Mouse (Mus musculus) embryonic facial prominence, embryonic 10.5 days (tissue): ENCODE results near the gene Sox8. TPM values are rescaled to one million over a fixed set of nuclear protein-coding genes. Genes with fewer than 3 reads are reported as not detected.
A peak's percentile ranks its signal among the peaks of the same experiment; 100 is the strongest.

Source experiments
- DNase-seq: peaks from one replicate; pipeline ENCODE4 v3.0.0-alpha.2; 2017; ENCODE audit warnings: low spot score
- H3K27ac ChIP-seq: fragments of 300-500 bp; sonication (generic); replicated peaks from 2 replicates; pipeline ENCODE4 v1.5.1; 2016; ENCODE audit warnings: mild to moderate bottlenecking
- H3K27me3 ChIP-seq: fragments of 300-500 bp; sonication (generic); replicated peaks from 2 replicates; pipeline ENCODE4 v1.6.1; 2016; ENCODE audit warnings: low read depth, mild to moderate bottlenecking; ENCODE audit not compliant: poor library complexity, severe bottlenecking
- H3K36me3 ChIP-seq: fragments of 300-500 bp; sonication (generic); replicated peaks from 2 replicates; pipeline ENCODE4 v1.6.1; 2016; ENCODE audit warnings: mild to moderate bottlenecking, moderate library complexity
- H3K4me1 ChIP-seq: fragments of 300-500 bp; sonication (generic); 2 replicates; pipeline ENCODE4 v1.6.1; 2016
- H3K4me3 ChIP-seq: fragments of 300-500 bp; sonication (generic); 2 replicates; pipeline ENCODE4 v1.5.1; 2016; ENCODE audit warnings: mild to moderate bottlenecking, moderate library complexity
- H3K9me3 ChIP-seq: fragments of 300-500 bp; sonication (generic); 2 replicates; pipeline ENCODE4 v1.6.1; 2016; ENCODE audit warnings: mild to moderate bottlenecking
- WGBS: fragments of 180-500 bp; shearing (Covaris S2); methylation state at CpG from one replicate; pipeline ENCODE4 v1.1.7; 2016; 5-methylcytosine and 5-hydroxymethylcytosine counted together
- polyA plus RNA-seq: library from polyadenylated mRNA; unstranded; fragments of >200 nt; fragmentation: Nextera tagmentation; extraction: Ambion mirVana; gene quantifications from 2 replicates; pipeline ENCODE4 v1.2.1, GENCODE M21; 2016

The Sox8 gene
- polyA plus RNA-seq, 1 experiment from 2014 or later, result 12.5 TPM

- Histone ChIP-seq H3K27me3 (peaks cover 2% of the 10 kb centered on the region; the same call in 1 of the 2 replicates), H3K9me3 (no peaks in the 10 kb centered on the region), H3K4me1 (peaks cover 65% of the 10 kb centered on the region), H3K36me3 (peaks cover 34% of the 10 kb centered on the region), H3K27ac (peak overlapping the region; percentile 4; the same call in 1 of the 2 replicates), H3K4me3 (no peak overlapping the region)
- 63% methylated on average over 3 of the region's 3 CpGs for WGBS
- no peak for DNase-seq
These were observed 27.1 kb upstream of the Sox8 start for GRCm38 (mm10) chr17:25597537-25597936.

GRCm38 (mm10) chr17:25595495-25595894, 25.0 kb upstream of the Sox8 start:
- Histone ChIP-seq H3K4me3 (no peak overlapping the region), H3K27me3 (peaks cover 9% of the 10 kb centered on the region; the same call in 1 of the 2 replicates), H3K9me3 (peaks cover 6% of the 10 kb centered on the region; the same call in 1 of the 2 replicates), H3K27ac (no peak overlapping the region), H3K4me1 (peaks cover 59% of the 10 kb centered on the region), H3K36me3 (peaks cover 53% of the 10 kb centered on the region)
- DNase-seq, result no peak
- 88% methylated on average over 5 of the region's 5 CpGs for WGBS

- Histone ChIP-seq H3K36me3 (peaks cover 63% of the 10 kb centered on the region), H3K4me1 (peaks cover 55% of the 10 kb centered on the region), H3K4me3 (peak overlapping the region; percentile 39), H3K27ac (peak overlapping the region; percentile 82), H3K9me3 (peaks cover 8% of the 10 kb centered on the region; the same call in 1 of the 2 replicates), H3K27me3 (peaks cover 9% of the 10 kb centered on the region; the same call in 1 of the 2 replicates)
- DNase-seq, result peak; percentile 86
- WGBS, result 25% methylated on average over 22 of the region's 22 CpGs
These were observed 23.1 kb upstream of the Sox8 start for GRCm38 (mm10) chr17:25593411-25594261.

- DNase-seq, result no peak
- H3K9me3 ChIP-seq, result peaks cover 8% of the 10 kb centered on the region; the same call in 1 of the 2 replicates
- peaks cover 67% of the 10 kb centered on the region for H3K36me3 ChIP-seq
- H3K27ac ChIP-seq, result peak overlapping the region; percentile 82
- peaks cover 9% of the 10 kb centered on the region; the same call in 1 of the 2 replicates for H3K27me3 ChIP-seq
- peaks cover 46% of the 10 kb centered on the region for H3K4me1 ChIP-seq
- H3K4me3 ChIP-seq, result 0 out of 2 replicates have a peak overlapping the region, but pooled peaks have one; percentile 8
- 81% methylated on average over 6 of the region's 6 CpGs for WGBS
These were observed 21.9 kb upstream of the Sox8 start for GRCm38 (mm10) chr17:25592336-25592735.

- no peak for DNase-seq
- no peak overlapping the region for H3K27ac ChIP-seq
- peaks cover 9% of the 10 kb centered on the region; the same call in 1 of the 2 replicates for H3K27me3 ChIP-seq
- WGBS, result 86% methylated on average over 4 of the region's 4 CpGs
- no peak overlapping the region for H3K4me3 ChIP-seq
- peaks cover 42% of the 10 kb centered on the region for H3K4me1 ChIP-seq
- peaks cover 8% of the 10 kb centered on the region; the same call in 1 of the 2 replicates for H3K9me3 ChIP-seq
- peaks cover 68% of the 10 kb centered on the region for H3K36me3 ChIP-seq
These were observed 20.5 kb upstream of the Sox8 start for GRCm38 (mm10) chr17:25590985-25591384.

GRCm38 (mm10) chr17:25590068-25590467, 19.6 kb upstream of the Sox8 start:
- Histone ChIP-seq H3K4me3 (no peak overlapping the region), H3K27ac (no peak overlapping the region), H3K36me3 (peaks cover 76% of the 10 kb centered on the region), H3K27me3 (peaks cover 9% of the 10 kb centered on the region; the same call in 1 of the 2 replicates), H3K9me3 (peaks cover 8% of the 10 kb centered on the region; the same call in 1 of the 2 replicates), H3K4me1 (peaks cover 34% of the 10 kb centered on the region)
- 94% methylated on average over 6 of the region's 6 CpGs for WGBS
- DNase-seq, result no peak

GRCm38 (mm10) chr17:25584646-25585045, 14.2 kb upstream of the Sox8 start:
- Histone ChIP-seq H3K4me1 (peaks cover 30% of the 10 kb centered on the region), H3K4me3 (no peak overlapping the region), H3K27ac (no peak overlapping the region), H3K27me3 (no peaks in the 10 kb centered on the region), H3K9me3 (no peaks in the 10 kb centered on the region), H3K36me3 (peaks cover 61% of the 10 kb centered on the region)
- WGBS, result 90% methylated on average over 9 of the region's 9 CpGs
- no peak for DNase-seq

GRCm38 (mm10) chr17:25583858-25584257, 13.4 kb upstream of the Sox8 start:
- Histone ChIP-seq H3K27ac (no peak overlapping the region), H3K9me3 (no peaks in the 10 kb centered on the region), H3K4me1 (peaks cover 34% of the 10 kb centered on the region), H3K4me3 (no peak overlapping the region), H3K36me3 (peaks cover 54% of the 10 kb centered on the region), H3K27me3 (no peaks in the 10 kb centered on the region)
- 92% methylated on average over 8 of the region's 8 CpGs for WGBS
- no peak for DNase-seq

GRCm38 (mm10) chr17:25583099-25583498, 12.6 kb upstream of the Sox8 start:
- Histone ChIP-seq H3K4me1 (peaks cover 41% of the 10 kb centered on the region), H3K27me3 (no peaks in the 10 kb centered on the region), H3K4me3 (no peak overlapping the region), H3K36me3 (peaks cover 46% of the 10 kb centered on the region), H3K9me3 (no peaks in the 10 kb centered on the region), H3K27ac (no peak overlapping the region)
- WGBS, result 78% methylated on average over 4 of the region's 4 CpGs
- no peak for DNase-seq

GRCm38 (mm10) chr17:25582076-25582475, 11.6 kb upstream of the Sox8 start:
- Histone ChIP-seq H3K36me3 (peaks cover 36% of the 10 kb centered on the region), H3K4me3 (no peak overlapping the region), H3K27me3 (peaks cover 7% of the 10 kb centered on the region), H3K9me3 (no peaks in the 10 kb centered on the region), H3K4me1 (peaks cover 48% of the 10 kb centered on the region), H3K27ac (peak overlapping the region; percentile 41; the same call in 1 of the 2 replicates)
- DNase-seq, result no peak
- WGBS, result 86% methylated on average over 8 of the region's 8 CpGs

GRCm38 (mm10) chr17:25579332-25580047, 9.0 kb upstream of the Sox8 start:
- peak overlapping the region; percentile 76 for H3K4me3 ChIP-seq
- no peak for DNase-seq
- H3K4me1 ChIP-seq, result peaks cover 53% of the 10 kb centered on the region
- H3K27ac ChIP-seq, result peak overlapping the region; percentile 91
- peaks cover 21% of the 10 kb centered on the region for H3K27me3 ChIP-seq
- H3K36me3 ChIP-seq, result peaks cover 10% of the 10 kb centered on the region
- 7% methylated on average over 21 of the region's 21 CpGs for WGBS
- no peaks in the 10 kb centered on the region for H3K9me3 ChIP-seq

GRCm38 (mm10) chr17:25578920-25579319, 8.4 kb upstream of the Sox8 start, which contains the start of gene Lmf1:
Gene Lmf1, plus strand, starts transcription at chr17:25579085.
- Histone ChIP-seq H3K27me3 (peaks cover 27% of the 10 kb centered on the region), H3K36me3 (peaks cover 9% of the 10 kb centered on the region; the same call in 1 of the 2 replicates), H3K9me3 (no peaks in the 10 kb centered on the region), H3K4me3 (peak within 1 kb of the TSS; percentile 76), H3K27ac (peak within 1 kb of the TSS; percentile 91), H3K4me1 (peaks cover 53% of the 10 kb centered on the region)
- under 1% methylated on average over 31 of the region's 31 CpGs for WGBS
- peak; percentile 98 for DNase-seq
